Mouse (Mus musculus) thymus, postnatal 10 days (tissue): ENCODE results near the gene Rbm6.
A peak's percentile ranks its signal among the peaks of the same experiment; 100 is the strongest.

Experiments
- DNase-seq, 2 experiments: peaks; one replicate each; pipeline ENCODE4 v3.0.0; 2021; ENCODE audit warnings: low spot score in 2 of 2

Rbm6 gene

GRCm38 (mm10) chr9:107873137-107873536, at the start of gene Rbm6:
Rbm6 (minus strand) TSS chr9:107873237.
- no peak for DNase-seq

DNA sequence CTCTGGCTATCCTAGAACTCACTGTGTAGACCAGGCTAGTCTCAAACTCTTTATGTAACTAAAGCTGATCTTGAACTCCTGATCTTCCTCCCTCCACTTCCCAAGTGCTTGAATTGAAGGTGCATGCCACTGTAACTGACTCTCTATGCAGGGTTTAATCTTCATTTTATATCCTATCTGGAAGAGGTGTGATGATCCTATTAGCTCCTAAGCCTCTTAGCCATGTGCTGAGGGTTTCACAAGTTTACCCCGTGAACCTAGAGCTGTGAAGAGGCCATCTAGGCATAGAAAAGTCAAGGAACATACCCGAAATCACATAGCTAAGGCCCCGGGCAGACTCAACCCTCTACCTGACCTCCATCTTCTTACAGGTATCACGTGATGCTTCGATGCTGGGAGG, 46.4 kb upstream of the Rbm6 start:
- DNase-seq: no peak

GRCm38 (mm10) chr9:107918884-107919283, 45.8 kb upstream of the Rbm6 start:
- DNase-seq: no peak

DNA sequence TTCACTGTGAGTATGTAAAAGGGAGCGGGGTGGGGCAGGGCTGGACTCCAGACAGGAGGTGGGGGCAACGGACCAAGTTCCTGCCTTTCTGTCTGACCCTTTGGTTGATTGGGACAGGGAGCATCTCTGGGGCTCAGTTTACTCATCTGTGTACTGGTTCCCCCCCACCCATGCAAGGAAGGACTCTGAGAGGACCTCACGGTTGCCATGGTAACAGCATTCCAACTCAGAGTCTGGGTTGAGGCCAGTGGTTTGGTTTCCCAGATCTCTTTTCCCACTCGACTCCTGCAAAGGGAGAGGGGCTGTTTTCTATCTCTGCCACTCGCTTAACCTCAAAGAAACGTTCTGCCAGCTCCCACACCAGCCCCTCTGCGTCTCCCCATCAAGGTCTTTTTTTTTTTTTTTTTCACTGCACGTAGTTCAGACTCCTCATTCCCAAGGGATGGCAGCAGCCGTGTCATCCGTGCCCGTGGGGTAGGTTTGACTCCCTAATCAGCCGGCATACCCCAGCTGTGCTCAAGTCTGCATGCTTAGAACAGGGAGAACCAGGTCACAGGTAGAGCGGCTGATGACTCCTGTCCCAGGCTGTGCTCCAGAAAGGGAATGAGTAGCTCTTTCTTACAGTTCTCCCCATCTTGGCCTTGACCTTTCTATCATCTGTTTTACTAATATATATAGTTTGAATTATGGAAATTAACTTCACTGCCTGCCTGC, 45.0 kb upstream of the Rbm6 start:
- no peak for DNase-seq

DNA sequence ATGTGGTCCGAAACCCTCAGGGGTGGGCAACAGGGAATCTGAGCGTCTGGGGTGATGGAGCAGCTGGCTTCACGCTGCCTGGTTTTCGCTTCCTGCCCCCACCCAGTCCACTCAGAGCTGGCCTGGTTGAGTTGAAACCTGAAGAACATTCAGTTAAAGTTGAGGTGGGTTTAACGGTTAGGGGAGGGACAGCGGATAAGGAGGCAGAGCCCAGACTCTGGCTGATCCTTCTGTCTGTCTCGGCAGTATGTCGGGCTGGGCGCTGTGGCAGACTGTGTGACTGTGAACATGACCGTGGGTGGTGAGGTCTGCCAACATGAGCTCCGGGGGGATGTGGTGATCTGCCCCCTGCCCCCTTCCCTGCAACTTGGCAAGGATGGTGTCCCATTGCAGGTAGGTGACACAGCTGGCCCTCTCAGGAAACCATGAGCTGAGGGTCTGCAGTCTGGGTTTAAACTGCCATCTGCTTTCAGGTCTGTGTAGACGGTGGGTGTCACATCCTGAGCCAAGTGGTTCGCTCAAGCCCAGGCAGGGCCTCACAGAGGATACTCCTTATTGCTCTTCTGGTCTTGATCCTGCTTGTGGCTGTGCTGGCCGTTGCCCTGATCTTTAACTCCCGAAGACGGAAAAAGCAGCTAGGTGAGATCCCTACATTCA, 41.9 kb upstream of the Rbm6 start:
- DNase-seq: no peak

- no peak for DNase-seq
Observed at GRCm38 (mm10) chr9:107910025-107910769, 37.2 kb upstream of the Rbm6 start.

GRCm38 (mm10) chr9:107908410-107909158, 35.5 kb upstream of the Rbm6 start:
- no peak for DNase-seq

DNA sequence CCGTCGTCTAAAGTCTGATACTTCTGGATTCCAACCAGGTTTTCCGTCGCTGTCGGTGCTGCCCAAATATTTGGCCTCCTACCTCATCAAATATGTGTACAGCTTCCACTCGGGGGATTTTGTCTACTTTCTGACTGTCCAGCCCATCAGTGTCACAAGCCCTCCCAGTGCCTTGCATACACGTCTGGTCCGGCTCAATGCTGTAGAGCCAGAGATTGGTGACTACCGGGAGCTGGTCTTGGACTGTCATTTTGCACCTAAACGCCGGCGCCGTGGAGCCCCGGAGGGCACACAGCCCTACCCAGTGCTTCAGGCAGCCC, 34.7 kb upstream of the Rbm6 start:
- DNase-seq: no peak

DNA sequence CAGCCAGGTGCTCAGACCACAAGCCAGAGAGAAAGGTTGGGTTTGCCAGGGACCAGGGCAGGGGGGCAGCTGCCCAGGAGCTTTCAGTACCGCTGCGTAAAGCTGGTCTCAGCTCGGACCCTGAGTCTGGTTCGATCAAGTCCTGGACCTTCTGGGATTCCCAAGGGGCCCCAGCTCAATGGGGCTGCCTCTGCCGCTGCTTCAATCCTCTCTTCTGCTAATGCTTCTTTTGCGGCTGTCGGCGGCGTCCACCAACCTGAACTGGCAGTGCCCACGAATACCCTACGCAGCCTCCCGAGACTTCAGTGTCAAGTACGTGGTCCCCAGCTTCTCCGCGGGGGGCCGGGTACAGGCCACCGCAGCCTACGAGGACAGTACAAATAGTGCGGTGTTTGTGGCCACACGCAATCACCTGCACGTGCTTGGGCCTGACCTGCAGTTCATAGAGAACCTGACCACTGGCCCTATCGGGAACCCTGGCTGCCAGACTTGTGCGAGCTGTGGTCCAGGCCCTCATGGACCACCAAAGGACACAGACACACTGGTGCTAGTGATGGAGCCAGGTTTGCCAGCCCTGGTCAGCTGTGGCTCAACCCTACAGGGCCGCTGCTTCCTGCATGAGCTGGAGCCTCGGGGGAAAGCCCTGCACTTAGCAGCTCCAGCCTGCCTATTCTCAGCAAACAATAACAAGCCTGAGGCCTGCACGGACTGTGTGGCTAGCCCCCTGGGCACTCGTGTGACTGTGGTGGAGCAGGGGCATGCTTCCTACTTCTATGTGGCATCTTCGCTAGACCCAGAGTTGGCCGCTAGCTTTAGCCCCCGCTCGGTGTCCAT, 34.1 kb upstream of the Rbm6 start:
- no peak for DNase-seq

DNA sequence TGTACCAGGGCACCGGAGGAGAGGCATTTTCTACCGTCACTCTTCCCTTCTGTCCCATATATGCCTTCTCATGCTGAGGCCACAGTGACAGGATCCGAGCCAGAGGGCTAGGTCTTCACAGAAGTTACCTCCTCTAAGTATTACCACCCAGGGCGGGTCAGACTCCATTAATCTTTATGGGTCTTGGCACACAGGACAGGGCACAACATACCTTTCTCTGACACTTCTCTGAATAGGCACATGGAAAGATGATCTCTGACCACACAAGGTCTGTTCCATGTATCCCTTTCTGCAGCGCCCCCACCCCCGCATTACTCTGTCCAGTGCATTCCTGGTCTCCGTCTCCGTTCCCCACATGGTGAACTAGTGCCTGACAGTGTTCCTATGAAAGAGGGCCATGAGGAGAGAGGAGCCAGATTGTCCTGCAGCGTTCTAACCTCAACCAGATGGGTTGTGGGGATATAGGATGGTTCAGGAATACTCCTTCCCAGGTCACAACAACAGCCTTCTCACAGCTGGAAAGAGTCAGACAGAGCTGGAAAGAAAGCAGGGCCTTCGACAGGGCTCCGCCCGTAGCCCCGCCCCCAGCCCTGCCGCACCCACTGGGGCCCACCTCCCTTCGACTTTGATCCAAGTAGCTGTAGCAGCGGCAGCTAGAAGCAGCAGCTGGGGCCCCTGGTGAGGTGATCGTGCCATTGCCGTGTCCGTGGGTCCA, 33.4 kb upstream of the Rbm6 start, which contains the start of gene Mst1r:
TSS of gene Mst1r (plus strand) at position 622 of the 715 bp plus-strand sequence.
- DNase-seq: peak; percentile 72 to 82

DNA sequence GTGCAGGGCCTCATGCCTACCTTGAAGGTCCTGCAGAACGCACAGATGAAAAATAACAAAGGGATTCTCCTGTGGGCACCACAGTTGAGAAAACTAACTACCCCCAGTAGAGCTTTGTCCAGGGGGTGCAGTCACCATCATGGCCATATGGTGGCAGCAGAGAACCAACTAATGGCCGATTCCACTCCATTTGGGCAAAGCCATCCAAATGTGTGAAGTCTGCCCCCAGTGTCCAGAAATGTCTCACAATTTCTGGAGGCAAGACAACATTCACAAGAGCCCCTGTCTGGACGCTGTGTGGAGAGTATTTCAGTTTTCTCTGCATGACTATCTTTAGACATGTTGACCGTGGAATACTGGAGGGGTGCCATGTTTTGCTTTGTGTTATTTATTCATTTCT, 31.7 kb upstream of the Rbm6 start:
- DNase-seq: peak; percentile 71 to 87

DNA sequence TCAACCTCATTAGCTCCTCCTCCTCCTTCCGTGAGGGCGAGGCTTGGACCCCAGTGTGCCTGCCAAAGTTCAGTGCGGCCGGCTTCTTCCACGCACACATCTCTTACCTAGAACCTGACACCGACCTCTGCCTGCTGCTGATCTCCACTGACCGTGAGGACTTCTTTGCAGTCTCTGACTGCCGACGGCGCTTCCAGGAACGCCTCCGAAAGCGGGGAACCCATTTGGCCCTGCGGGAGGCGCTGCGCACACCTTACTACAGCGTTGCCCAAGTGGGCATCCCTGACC, 28.5 kb upstream of the Rbm6 start:
- DNase-seq: no peak

- DNase-seq: peak; percentile 27 to 61
Observed at GRCm38 (mm10) chr9:107900840-107901626, 28.0 kb upstream of the Rbm6 start.

GRCm38 (mm10) chr9:107899855-107900254, 26.8 kb upstream of the Rbm6 start:
- DNase-seq: no peak

DNA sequence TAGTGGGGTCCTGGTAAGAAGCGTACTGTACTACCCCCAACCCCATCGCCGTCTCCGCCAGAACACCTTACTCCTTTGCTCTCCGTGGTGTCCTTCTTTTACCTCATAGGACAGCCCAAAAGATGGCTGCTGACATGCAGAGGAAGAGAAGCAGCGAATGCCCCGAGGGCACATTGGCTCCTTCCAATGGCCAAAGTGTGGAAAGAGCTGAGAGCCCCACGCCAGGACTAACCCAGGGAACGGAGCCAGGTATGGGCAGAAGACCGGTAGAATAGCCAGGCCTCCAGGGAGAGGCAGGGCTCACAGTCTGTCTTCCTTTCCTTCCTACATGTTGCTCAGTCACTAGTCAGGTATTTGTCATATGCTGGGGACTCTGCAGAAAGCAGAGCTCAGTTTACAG, 25.5 kb upstream of the Rbm6 start:
- DNase-seq: no peak

DNA sequence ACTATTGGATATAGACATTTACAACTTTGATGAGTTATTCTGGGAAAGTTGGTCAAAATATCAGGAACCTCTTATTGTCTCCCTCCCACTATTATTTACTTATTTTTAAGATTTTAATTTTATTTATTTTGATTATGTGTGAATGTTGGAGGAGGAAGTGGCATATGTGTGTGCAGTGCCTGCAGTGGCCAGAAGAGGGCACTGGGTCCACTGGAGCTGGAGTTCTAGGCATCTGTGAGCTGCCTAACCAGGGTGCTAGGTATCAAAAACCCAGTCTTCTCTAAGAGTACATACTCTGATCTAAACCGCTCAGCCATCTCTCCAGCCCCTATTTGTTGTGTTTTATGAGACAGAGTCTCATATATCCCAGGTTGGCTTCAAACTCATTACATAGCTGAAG, 18.0 kb upstream of the Rbm6 start:
- peak in 1 of 2 experiments; percentile 32 for DNase-seq

GRCm38 (mm10) chr9:107890260-107890659, 17.2 kb upstream of the Rbm6 start:
- DNase-seq: no peak

GRCm38 (mm10) chr9:107888267-107888850, 15.3 kb upstream of the Rbm6 start:
- peak; percentile 32 to 33 for DNase-seq

- peak; percentile 85 to 88 for DNase-seq
Observed at GRCm38 (mm10) chr9:107887804-107888266, 14.8 kb upstream of the Rbm6 start, which contains the start of gene Mon1a. Mon1a (plus strand) TSS chr9:107888151.
